Mouse (Mus musculus) thymus, adult 2 months (tissue): Measurements from ENCODE around the gene 2010111I01Rik. TPM values are rescaled to one million over a fixed set of nuclear protein-coding genes. Genes with fewer than 3 reads are reported as not detected.
A peak's percentile ranks its signal among the peaks of the same experiment; 100 is the strongest.

Experiments used
- DNase-seq: peaks from one replicate; pipeline ENCODE4 v3.0.0; 2021
- H3K27ac ChIP-seq: fragments of 200-500 bp; 2 replicates; pipeline ENCODE4 v1.5.1; 2012; ENCODE audit warnings: low read length, control low read depth; ENCODE audit not compliant: control insufficient read depth, insufficient read depth
- H3K27me3 ChIP-seq: fragments of 200-500 bp; 2 replicates; pipeline ENCODE4 v1.6.1; 2012; ENCODE audit warnings: mild to moderate bottlenecking, low read length, moderate library complexity, mixed read lengths; ENCODE audit not compliant: control insufficient read depth, insufficient read depth
- H3K36me3 ChIP-seq: fragments of 200-500 bp; 2 replicates; pipeline ENCODE4 v1.6.1; 2012; ENCODE audit warnings: mild to moderate bottlenecking, low read length, moderate library complexity; ENCODE audit not compliant: control insufficient read depth, insufficient read depth
- H3K4me1 ChIP-seq: fragments of 200-500 bp; replicated peaks from 2 replicates; pipeline ENCODE4 v1.6.1; 2012; ENCODE audit warnings: low read length; ENCODE audit not compliant: control insufficient read depth, insufficient read depth
- H3K4me3 ChIP-seq: fragments of 200-500 bp; 2 replicates; pipeline ENCODE4 v1.5.1; 2012; ENCODE audit warnings: mild to moderate bottlenecking, low read length, control low read depth, moderate library complexity; ENCODE audit not compliant: control insufficient read depth, insufficient read depth
- CTCF ChIP-seq: fragments of 200-500 bp; IDR thresholded peaks from 2 replicates; pipeline ENCODE4 v1.5.1; 2012; ENCODE audit warnings: mild to moderate bottlenecking, control low read depth, low read length, moderate library complexity, borderline replicate concordance; ENCODE audit not compliant: control insufficient read depth, poor library complexity, insufficient read depth; ENCODE audit errors: extremely low read depth
- POLR2A ChIP-seq: fragments of 200-500 bp; IDR thresholded peaks from 2 replicates; pipeline ENCODE4 v1.6.1; 2012; ENCODE audit warnings: mild to moderate bottlenecking, low read length, control low read depth, moderate library complexity; ENCODE audit not compliant: control insufficient read depth, poor library complexity, insufficient read depth; ENCODE audit errors: extremely low read depth
- WGBS: fragments of 180-500 bp; shearing (Covaris S2); methylation state at CpG from one replicate; pipeline ENCODE4 v1.1.7; 2018; 5-methylcytosine and 5-hydroxymethylcytosine counted together
- polyA plus RNA-seq: library from polyadenylated mRNA; depleted of rRNA; stranded (reverse); fragments of >200 nt; gene quantifications from 2 replicates; pipeline ENCODE4 v1.2.3, GENCODE M21; 2012

2010111I01Rik gene
- polyA plus RNA-seq, 1 experiment = 61.4 TPM

GRCm38 (mm10) chr13:63304124-63304792, 339.6 kb downstream of the 2010111I01Rik start:
- Histone ChIP-seq H3K36me3 (peaks cover 17% of the 10 kb centered on the region), H3K27ac (no peak overlapping the region), H3K4me3 (no peak overlapping the region), H3K27me3 (no peaks in the 10 kb centered on the region), H3K4me1 (peaks cover 10% of the 10 kb centered on the region)
- 91% methylated on average over 6 of the region's 6 CpGs for WGBS
- TF ChIP-seq POLR2A (no peak), CTCF (no peak)
- DNase-seq = no peak

GRCm38 (mm10) chr13:63304799-63305159, 340.1 kb downstream of the 2010111I01Rik start:
- Histone ChIP-seq H3K4me3 (no peak overlapping the region), H3K36me3 (peaks cover 17% of the 10 kb centered on the region), H3K27ac (no peak overlapping the region), H3K4me1 (peaks cover 10% of the 10 kb centered on the region), H3K27me3 (no peaks in the 10 kb centered on the region)
- WGBS = 91% methylated on average over 3 of the region's 3 CpGs
- TF ChIP-seq CTCF = no peak
- DNase-seq = no peak

- peaks cover 17% of the 10 kb centered on the region for H3K36me3 ChIP-seq
- TF ChIP-seq CTCF (no peak), POLR2A (no peak)
- H3K27me3 ChIP-seq = no peaks in the 10 kb centered on the region
- no peak overlapping the region for H3K27ac ChIP-seq
- peaks cover 10% of the 10 kb centered on the region for H3K4me1 ChIP-seq
- H3K4me3 ChIP-seq = no peak overlapping the region
- DNase-seq = no peak
- WGBS = 94% methylated on average over 16 of the region's 16 CpGs
Observed at GRCm38 (mm10) chr13:63305160-63306011, 340.7 kb downstream of the 2010111I01Rik start.

- peak; percentile 47 for DNase-seq
- Histone ChIP-seq H3K4me1 (peaks cover 14% of the 10 kb centered on the region), H3K36me3 (peaks cover 14% of the 10 kb centered on the region), H3K4me3 (no peak overlapping the region), H3K27me3 (no peaks in the 10 kb centered on the region), H3K27ac (no peak overlapping the region)
- WGBS = 49% methylated on average over 5 of the region's 5 CpGs
- TF ChIP-seq CTCF (no peak), POLR2A (no peak)
Observed at GRCm38 (mm10) chr13:63306768-63307167, 342.1 kb downstream of the 2010111I01Rik start.

GRCm38 (mm10) chr13:63309563-63309962, 344.9 kb downstream of the 2010111I01Rik start:
- Histone ChIP-seq H3K36me3 (no peaks in the 10 kb centered on the region), H3K27me3 (no peaks in the 10 kb centered on the region), H3K27ac (no peak overlapping the region)

GRCm38 (mm10) chr13:63311156-63311555, 346.5 kb downstream of the 2010111I01Rik start:
- WGBS = 62% methylated on average over 2 of the region's 2 CpGs
- no peak for DNase-seq
- H3K27me3 ChIP-seq = no peaks in the 10 kb centered on the region
- TF ChIP-seq POLR2A (no peak), CTCF (no peak)
- H3K4me1 ChIP-seq = peaks cover 28% of the 10 kb centered on the region
- H3K4me3 ChIP-seq = no peak overlapping the region
- no peaks in the 10 kb centered on the region for H3K36me3 ChIP-seq
- H3K27ac ChIP-seq = no peak overlapping the region

More at GRCm38 (mm10) chr13:63309563-63309962, 344.9 kb downstream of the 2010111I01Rik start:
- no peak overlapping the region for H3K4me3 ChIP-seq
- no peak for TF ChIP-seq CTCF
- no peak for TF ChIP-seq POLR2A
- 93% methylated on average over 3 of the region's 3 CpGs for WGBS
- peaks cover 28% of the 10 kb centered on the region for H3K4me1 ChIP-seq
- DNase-seq = no peak

GRCm38 (mm10) chr13:63313247-63313646, 348.6 kb downstream of the 2010111I01Rik start:
- Histone ChIP-seq H3K4me3 (no peak overlapping the region), H3K4me1 (peaks cover 18% of the 10 kb centered on the region), H3K27ac (no peak overlapping the region), H3K27me3 (no peaks in the 10 kb centered on the region), H3K36me3 (no peaks in the 10 kb centered on the region)
- WGBS = 100% methylated on average over 1 of the region's 1 CpGs
- no peak for DNase-seq
- TF ChIP-seq CTCF (no peak), POLR2A (no peak)
